Mouse (Mus musculus) liver, postnatal 0 days (tissue): Measurements from ENCODE around the gene Pde1c. TPM values are rescaled to one million over a fixed set of nuclear protein-coding genes. Genes with fewer than 3 reads are reported as not detected.

ENCODE experiments used
- ATAC-seq: fragments of 200-750 bp; cut with Nextera tagmentation; 2 replicates; pipeline ENCODE4 v1.8.0; 2017; ENCODE audit warnings: mild to moderate bottlenecking, moderate library complexity
- DNase-seq: peaks from one replicate; pipeline ENCODE4 v3.0.0-alpha.2; 2016
- H3K27ac ChIP-seq: fragments of 300-500 bp; sonication (generic); 2 replicates; pipeline ENCODE4 v1.5.1; 2014; ENCODE audit warnings: antibody characterized with exemption, moderate library complexity, mild to moderate bottlenecking, low read depth
- H3K27me3 ChIP-seq: fragments of 300-500 bp; sonication (generic); 2 replicates; pipeline ENCODE4 v1.6.1; 2014; ENCODE audit warnings: low read length, control low read depth, mixed read lengths; ENCODE audit not compliant: insufficient read depth
- H3K36me3 ChIP-seq: fragments of 300-500 bp; sonication (generic); replicated peaks from 2 replicates; pipeline ENCODE4 v1.6.1; 2014; ENCODE audit warnings: mild to moderate bottlenecking, control low read depth, low read length, moderate library complexity, mixed read lengths; ENCODE audit not compliant: insufficient read depth
- H3K4me1 ChIP-seq: fragments of 300-500 bp; sonication (generic); 2 replicates; pipeline ENCODE4 v1.6.1; 2014; ENCODE audit warnings: antibody characterized with exemption, mild to moderate bottlenecking, control low read depth; ENCODE audit not compliant: insufficient read depth
- H3K4me2 ChIP-seq: fragments of 300-500 bp; sonication (generic); 2 replicates; pipeline ENCODE4 v1.6.1; 2014; ENCODE audit warnings: low read depth, mild to moderate bottlenecking, low read length, moderate library complexity, mixed read lengths
- H3K4me3 ChIP-seq: fragments of 300-500 bp; sonication (generic); 2 replicates; pipeline ENCODE4 v1.5.1; 2014; ENCODE audit warnings: low read depth, low read length
- H3K9ac ChIP-seq: fragments of 300-500 bp; sonication (generic); replicated peaks from 2 replicates; pipeline ENCODE4 v1.6.1; 2014; ENCODE audit warnings: mild to moderate bottlenecking, moderate library complexity
- H3K9me3 ChIP-seq: fragments of 300-500 bp; sonication (generic); 2 replicates; pipeline ENCODE4 v1.6.1; 2016; ENCODE audit warnings: mild to moderate bottlenecking, control low read depth, low read length, mixed read lengths
- CTCF ChIP-seq: sonication (generic); IDR thresholded peaks from 2 replicates; pipeline ENCODE4 v1.5.1; 2016; ENCODE audit warnings: antibody characterized with exemption, low read depth
- EP300 ChIP-seq: IDR thresholded peaks from 2 replicates; pipeline ENCODE4 v1.6.1; 2016; ENCODE audit warnings: antibody characterized with exemption, low read depth, mild to moderate bottlenecking
- WGBS: fragments of 180-500 bp; shearing (Covaris S2); extraction: QIAGEN DNeasy Blood & Tissue Kit; methylation state at CpG from one replicate; pipeline ENCODE4 v1.1.7; 2014; ENCODE audit not compliant: insufficient replicate concordance; 5-methylcytosine and 5-hydroxymethylcytosine counted together
- polyA plus RNA-seq: library from polyadenylated mRNA; unstranded; fragments of >200 nt; fragmentation: Nextera tagmentation; extraction: Ambion mirVana; gene quantifications from 2 replicates; pipeline ENCODE4 v1.2.1, GENCODE M21; 2015

Pde1c gene
- polyA plus RNA-seq, 1 experiment from 2014 or later, result 0.39 TPM

DNA sequence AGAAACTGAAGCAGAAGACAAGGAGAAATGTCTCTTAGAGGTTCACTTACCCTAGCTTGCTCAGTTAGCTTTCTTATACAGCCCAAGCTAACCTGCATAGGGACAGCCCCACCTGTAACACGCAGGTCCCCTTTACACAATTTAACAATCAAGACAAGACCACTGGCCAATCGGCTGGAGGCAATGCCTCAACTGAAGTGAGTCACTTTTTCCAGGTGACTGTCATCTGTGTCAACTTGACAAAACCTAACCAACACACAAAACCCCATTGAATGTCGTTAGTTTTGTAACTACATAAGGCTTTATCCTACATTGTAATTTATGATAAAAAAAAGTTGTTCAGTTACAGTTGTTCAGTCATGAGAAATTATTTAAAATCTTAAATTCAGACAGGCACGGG lies 284.1 kb downstream of the Pde1c start:
- no peak overlapping the region for H3K4me2 ChIP-seq
- H3K4me3 ChIP-seq, result no peak overlapping the region
- ATAC-seq (no peak), DNase-seq (no peak)
- no peaks in the 10 kb centered on the region for H3K36me3 ChIP-seq
- no peak overlapping the region for H3K27ac ChIP-seq
- H3K27me3 ChIP-seq, result no peaks in the 10 kb centered on the region
- H3K9me3 ChIP-seq, result no peaks in the 10 kb centered on the region
- TF ChIP-seq CTCF (no peak), EP300 (no peak)
- no peak overlapping the region for H3K9ac ChIP-seq
- WGBS, result 77% methylated on average over 4 of the region's 4 CpGs
- no peaks in the 10 kb centered on the region for H3K4me1 ChIP-seq

DNA sequence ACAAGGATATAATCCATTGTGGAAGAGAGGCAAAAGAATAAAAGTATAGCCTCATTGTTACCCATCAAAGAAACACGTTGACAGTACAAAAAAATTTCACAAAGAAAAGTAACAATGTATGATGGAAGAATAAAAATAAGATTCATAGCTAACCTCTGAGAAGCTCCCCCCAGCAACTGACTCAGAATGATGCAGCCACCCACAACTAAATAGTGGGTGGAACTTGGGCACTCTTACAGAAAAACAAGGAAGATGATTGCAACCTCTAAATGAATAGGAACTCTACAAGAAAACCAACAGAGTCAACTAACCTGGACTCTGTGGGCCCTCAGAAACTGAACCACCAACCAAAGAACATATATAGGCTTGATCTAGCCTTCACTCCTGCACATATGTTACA lies 293.4 kb downstream of the Pde1c start:
- no peaks in the 10 kb centered on the region for H3K4me1 ChIP-seq
- 69% methylated on average over 1 of the region's 1 CpGs for WGBS

DNA sequence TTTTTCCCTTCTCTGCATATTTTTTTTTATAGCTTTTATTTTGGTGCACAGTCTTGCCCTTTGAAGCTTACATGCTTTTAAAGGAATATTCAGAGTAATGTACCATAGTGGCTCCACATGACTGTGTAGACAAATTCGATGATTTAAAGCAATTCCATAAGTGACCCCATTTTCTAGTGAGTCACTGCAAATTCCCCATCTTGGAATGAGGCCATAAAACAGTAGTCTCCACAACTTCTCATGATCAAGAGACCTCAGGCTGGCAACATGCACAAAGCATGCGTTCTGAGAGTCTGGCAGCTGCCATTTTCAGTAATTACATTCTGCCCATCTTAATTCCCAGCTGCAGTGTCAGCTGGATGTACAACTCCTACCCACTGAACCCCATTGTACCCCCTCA lies 297.2 kb downstream of the Pde1c start:
- no peak for ATAC-seq
- Histone ChIP-seq H3K36me3 (no peaks in the 10 kb centered on the region), H3K9me3 (no peaks in the 10 kb centered on the region), H3K27ac (no peak overlapping the region), H3K4me2 (no peak overlapping the region), H3K27me3 (no peaks in the 10 kb centered on the region), H3K9ac (no peak overlapping the region), H3K4me1 (no peaks in the 10 kb centered on the region), H3K4me3 (no peak overlapping the region)
- DNase-seq, result no peak
- no peak for TF ChIP-seq EP300
- TF ChIP-seq CTCF, result no peak
- 61% methylated on average over 2 of the region's 2 CpGs for WGBS

More for the DNA sequence above, 293.4 kb downstream of the Pde1c start:
- no peak for DNase-seq
- TF ChIP-seq EP300 (no peak), CTCF (no peak)
- no peak for ATAC-seq
- no peak overlapping the region for H3K4me2 ChIP-seq
- H3K36me3 ChIP-seq, result no peaks in the 10 kb centered on the region
- no peak overlapping the region for H3K4me3 ChIP-seq
- H3K27ac ChIP-seq, result no peak overlapping the region
- H3K9me3 ChIP-seq, result no peaks in the 10 kb centered on the region
- H3K9ac ChIP-seq, result no peak overlapping the region
- H3K27me3 ChIP-seq, result no peaks in the 10 kb centered on the region

- WGBS, result 72% methylated on average over 4 of the region's 4 CpGs
- no peaks in the 10 kb centered on the region for H3K4me1 ChIP-seq
- H3K27ac ChIP-seq, result no peak overlapping the region
- no peak overlapping the region for H3K4me2 ChIP-seq
- H3K27me3 ChIP-seq, result no peaks in the 10 kb centered on the region
- ATAC-seq (no peak), DNase-seq (no peak)
- TF ChIP-seq CTCF (no peak), EP300 (no peak)
- no peak overlapping the region for H3K4me3 ChIP-seq
- no peaks in the 10 kb centered on the region for H3K9me3 ChIP-seq
- H3K9ac ChIP-seq, result no peak overlapping the region
- no peaks in the 10 kb centered on the region for H3K36me3 ChIP-seq
Observed at GRCm38 (mm10) chr6:56264509-56264908, 304.4 kb downstream of the Pde1c start.

DNA sequence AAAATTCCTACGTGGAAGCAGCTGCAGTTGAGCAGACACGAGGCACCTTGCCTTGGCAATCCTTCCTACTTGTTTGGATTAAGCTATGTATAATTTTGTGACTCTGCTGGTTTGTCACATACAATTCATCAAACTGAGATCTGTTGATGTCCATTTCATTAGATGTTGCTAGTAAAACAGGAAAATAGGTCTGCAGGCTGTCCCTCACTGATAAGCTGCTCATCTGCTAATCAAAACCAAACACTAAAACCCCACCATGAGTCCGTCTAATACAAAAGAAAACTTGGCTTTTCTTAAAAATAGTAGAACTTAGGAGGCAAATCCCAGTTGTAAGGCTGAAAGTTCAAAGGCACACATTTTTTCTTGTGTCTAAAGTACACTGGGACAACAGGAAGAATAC lies 308.8 kb downstream of the Pde1c start:
- TF ChIP-seq CTCF (no peak), EP300 (peak; percentile 42; the same call in 1 of the 2 replicates)
- H3K27ac ChIP-seq, result no peak overlapping the region
- H3K4me1 ChIP-seq, result no peaks in the 10 kb centered on the region
- no peak overlapping the region for H3K4me3 ChIP-seq
- WGBS, result 47% methylated on average over 3 of the region's 3 CpGs
- ATAC-seq, result no peak
- H3K9me3 ChIP-seq, result no peaks in the 10 kb centered on the region
- H3K4me2 ChIP-seq, result no peak overlapping the region
- no peak overlapping the region for H3K9ac ChIP-seq
- DNase-seq, result no peak
- no peaks in the 10 kb centered on the region for H3K27me3 ChIP-seq
- H3K36me3 ChIP-seq, result no peaks in the 10 kb centered on the region

DNA sequence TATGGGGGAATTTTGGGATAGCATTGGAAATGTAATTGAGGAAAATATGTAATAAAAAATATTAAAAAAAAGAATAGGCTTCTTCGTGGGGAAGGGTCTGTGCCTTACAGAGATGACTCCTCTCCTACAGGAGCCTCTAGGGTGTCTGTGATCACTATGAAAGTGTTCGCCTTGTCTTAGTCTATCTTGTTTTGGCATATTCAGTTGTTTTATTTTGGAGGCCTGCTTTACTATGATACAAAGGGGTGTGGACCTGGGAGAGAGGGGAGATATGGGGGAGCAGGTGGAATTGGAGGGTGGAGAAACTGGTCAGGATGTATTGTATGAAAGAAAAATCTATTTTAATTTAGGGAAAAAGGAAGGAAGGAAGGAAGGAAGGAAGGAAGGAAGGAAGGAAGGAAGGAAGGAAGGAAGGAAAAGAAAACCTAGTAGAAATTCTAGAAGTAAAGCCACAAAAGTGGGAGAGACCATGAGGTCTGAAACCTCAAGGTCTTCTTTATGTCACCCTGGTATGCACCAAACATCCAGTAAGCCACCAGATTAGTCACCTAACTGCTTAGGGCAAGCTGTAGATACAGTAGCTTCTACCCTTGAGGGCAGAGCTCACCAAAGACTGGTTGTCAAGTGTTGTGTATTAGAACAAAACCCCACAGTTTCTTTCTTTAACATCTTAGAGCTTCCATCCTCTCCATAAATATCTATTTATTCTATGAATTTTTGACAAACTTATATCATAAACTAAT lies 311.2 kb downstream of the Pde1c start:
- no peak for ATAC-seq

More for the DNA sequence above, 311.2 kb downstream of the Pde1c start:
- TF ChIP-seq EP300 (no peak), CTCF (no peak)
- Histone ChIP-seq H3K4me3 (no peak overlapping the region), H3K4me1 (no peaks in the 10 kb centered on the region), H3K27me3 (no peaks in the 10 kb centered on the region), H3K27ac (no peak overlapping the region), H3K9ac (no peak overlapping the region), H3K36me3 (no peaks in the 10 kb centered on the region), H3K4me2 (no peak overlapping the region), H3K9me3 (no peaks in the 10 kb centered on the region)
- no peak for DNase-seq
- WGBS, result 56% methylated on average over 2 of the region's 2 CpGs
